Mouse (Mus musculus) bone marrow macrophage, adult 2 months (primary cell): Measurements from ENCODE around the gene Sox5.

Experiments used
- CTCF ChIP-seq: IDR thresholded peaks from 2 replicates; pipeline ENCODE4 v1.5.1; 2012; ENCODE audit warnings: low read depth, mild to moderate bottlenecking, low read length, moderate library complexity
- POLR2A ChIP-seq: IDR thresholded peaks from 2 replicates; pipeline ENCODE4 v1.6.1; 2012; ENCODE audit warnings: mild to moderate bottlenecking, low read depth, low read length, borderline replicate concordance

- TF ChIP-seq CTCF (no peak), POLR2A (no peak)
Observed at GRCm38 (mm10) chr6:144553476-144553875, 228.3 kb downstream of the Sox5 start.
